Mouse (Mus musculus) cerebellum, adult 8-10 months (tissue): ENCODE measurements around the gene Polr2f.

Experiments
- DNase-seq: peaks from one replicate; pipeline ENCODE4 v3.0.0; 2022

Polr2f gene

GRCm38 (mm10) chr15:79162822-79163221, 22.0 kb downstream of the Polr2f start:
- DNase-seq = no peak

- no peak for DNase-seq
Observed at GRCm38 (mm10) chr15:79164251-79164650, 23.4 kb downstream of the Polr2f start.

GRCm38 (mm10) chr15:79165140-79165539, 24.3 kb downstream of the Polr2f start, which contains the start of gene Sox10:
Sox10 (minus strand) TSS chr15:79165240.
- DNase-seq = no peak

- DNase-seq = no peak
Observed at GRCm38 (mm10) chr15:79166712-79167111, 25.9 kb downstream of the Polr2f start.

- DNase-seq = no peak
Observed at GRCm38 (mm10) chr15:79176905-79177304, 36.1 kb downstream of the Polr2f start.

GRCm38 (mm10) chr15:79185213-79185612, 44.4 kb downstream of the Polr2f start:
- no peak for DNase-seq

GRCm38 (mm10) chr15:79187819-79188218, 47.0 kb downstream of the Polr2f start:
- no peak for DNase-seq

GRCm38 (mm10) chr15:79191426-79191825, 50.6 kb downstream of the Polr2f start:
- no peak for DNase-seq

GRCm38 (mm10) chr15:79192450-79192849, 51.6 kb downstream of the Polr2f start:
- no peak for DNase-seq

GRCm38 (mm10) chr15:79192885-79193845, 52.4 kb downstream of the Polr2f start:
- no peak for DNase-seq

- no peak for DNase-seq
Observed at GRCm38 (mm10) chr15:79194048-79194447, 53.2 kb downstream of the Polr2f start.

- DNase-seq = no peak
Observed at GRCm38 (mm10) chr15:79194946-79195345, 54.1 kb downstream of the Polr2f start.

GRCm38 (mm10) chr15:79195492-79195891, 54.7 kb downstream of the Polr2f start:
- DNase-seq = no peak

GRCm38 (mm10) chr15:79199390-79199976, 58.7 kb downstream of the Polr2f start:
- no peak for DNase-seq
